Mouse (Mus musculus): Measurements from ENCODE around the gene Kcp. TPM values are rescaled to one million over a fixed set of nuclear protein-coding genes. Genes with fewer than 3 reads are reported as not detected.

The Kcp gene
- polyA plus RNA-seq (2015; fragmentation: Nextera tagmentation; extraction: Ambion mirVana) = 7.8 and 8.2 TPM in 2 replicates

GRCm38 (mm10) chr6:29507447-29508309 is at the start of gene Kcp:
Kcp (minus strand) TSS chr6:29507952.

GRCm38 (mm10) chr6:29526281-29527251 is 18.8 kb upstream of the Kcp start, which contains the start of gene Irf5:
Irf5 (plus strand) TSS chr6:29526625.

GRCm38 (mm10) chr6:29471137-29471536 is 36.6 kb downstream of the Kcp start, which contains the start of gene Atp6v1fnb:
Atp6v1fnb (plus strand) TSS chr6:29471437.

GRCm38 (mm10) chr6:29467583-29468354 is 40.0 kb downstream of the Kcp start, which contains the start of gene Atp6v1f:
Atp6v1f (plus strand) TSS chr6:29467718.

GRCm38 (mm10) chr6:29433038-29433803 is 74.5 kb downstream of the Kcp start, which contains the start of gene Flnc:
Flnc (plus strand) TSS chr6:29433256.

Other genes with a start within 250 kb of the Kcp start
- 40.2 and 55.8 TPM in 2 replicates for gene Hilpda, start 235.5 kb downstream of the Kcp start, polyA plus RNA-seq (2015; fragmentation: Nextera tagmentation; extraction: Ambion mirVana)
- 0.19 TPM in 1 of 2 replicates, not detected in the other for gene Fam71f2, start 228.4 kb downstream of the Kcp start, polyA plus RNA-seq (2015; fragmentation: Nextera tagmentation; extraction: Ambion mirVana)
- not detected in 2 replicates for gene Fam71f1, start 188.8 kb downstream of the Kcp start, polyA plus RNA-seq (2015; fragmentation: Nextera tagmentation; extraction: Ambion mirVana)
- gene Calu, start 159.9 kb downstream of the Kcp start, polyA plus RNA-seq (2015; fragmentation: Nextera tagmentation; extraction: Ambion mirVana) = 419 and 516 TPM in 2 replicates
- gene Opn1sw, start 119.5 kb downstream of the Kcp start, polyA plus RNA-seq (2015; fragmentation: Nextera tagmentation; extraction: Ambion mirVana) = 3.7 and 5.1 TPM in 2 replicates
- gene Ccdc136, start 111.6 kb downstream of the Kcp start, polyA plus RNA-seq (2015; fragmentation: Nextera tagmentation; extraction: Ambion mirVana) = 19.2 and 22.0 TPM in 2 replicates
- 40.6 and 43.1 TPM in 2 replicates for gene Flnc, start 74.7 kb downstream of the Kcp start, polyA plus RNA-seq (2015; fragmentation: Nextera tagmentation; extraction: Ambion mirVana)
- 181 and 228 TPM in 2 replicates for gene Atp6v1f, start 40.2 kb downstream of the Kcp start, polyA plus RNA-seq (2015; fragmentation: Nextera tagmentation; extraction: Ambion mirVana)
- not detected in 2 replicates for gene Atp6v1fnb, start 36.5 kb downstream of the Kcp start, polyA plus RNA-seq (2015; fragmentation: Nextera tagmentation; extraction: Ambion mirVana)
- gene Irf5, start 18.7 kb upstream of the Kcp start, polyA plus RNA-seq (2015; fragmentation: Nextera tagmentation; extraction: Ambion mirVana) = 5.6 and 14.5 TPM in 2 replicates
- gene Tnpo3, start 101.9 kb upstream of the Kcp start, polyA plus RNA-seq (2015; fragmentation: Nextera tagmentation; extraction: Ambion mirVana) = 41.6 and 45.6 TPM in 2 replicates
- 2.2 and 2.7 TPM in 2 replicates for gene Tspan33, start 186.3 kb upstream of the Kcp start, polyA plus RNA-seq (2015; fragmentation: Nextera tagmentation; extraction: Ambion mirVana)
- gene Smo, start 227.6 kb upstream of the Kcp start, polyA plus RNA-seq (2015; fragmentation: Nextera tagmentation; extraction: Ambion mirVana) = 17.7 and 19.3 TPM in 2 replicates